Mouse (Mus musculus) liver, adult 2 months (tissue): ENCODE data around the gene Pcdh15. TPM values are rescaled to one million over a fixed set of nuclear protein-coding genes. Genes with fewer than 3 reads are reported as not detected.

Experiments used
- DNase-seq: peaks from one replicate; pipeline ENCODE4 v3.0.0-alpha.2; 2011; ENCODE audit warnings: low read depth, low spot score; ENCODE audit errors: extremely low read depth
- H3K27ac ChIP-seq: fragments of 200-500 bp; replicated peaks from 2 replicates; pipeline ENCODE4 v1.5.1; 2012; ENCODE audit warnings: low read depth, mild to moderate bottlenecking, control low read depth, inconsistent platforms, low read length; ENCODE audit not compliant: insufficient read depth
- H3K27me3 ChIP-seq: fragments of 200-500 bp; 2 replicates; pipeline ENCODE4 v1.6.1; 2012; ENCODE audit warnings: mild to moderate bottlenecking, moderate library complexity, low read length, inconsistent platforms; ENCODE audit not compliant: control insufficient read depth, insufficient read depth
- H3K36me3 ChIP-seq: fragments of 200-500 bp; 2 replicates; pipeline ENCODE4 v1.6.1; 2012; ENCODE audit warnings: low read length, inconsistent platforms; ENCODE audit not compliant: control insufficient read depth, insufficient read depth
- H3K4me1 ChIP-seq: fragments of 200-500 bp; 2 replicates; pipeline ENCODE4 v1.6.1; 2011; ENCODE audit warnings: low read length; ENCODE audit not compliant: control insufficient read depth, insufficient read depth
- H3K4me3 ChIP-seq: fragments of 200-500 bp; 2 replicates; pipeline ENCODE4 v1.5.1; 2011; ENCODE audit warnings: low read depth, mild to moderate bottlenecking, control low read depth, low read length, moderate library complexity; ENCODE audit not compliant: insufficient read depth
- H3K79me2 ChIP-seq: fragments of 200-500 bp; 2 replicates; pipeline ENCODE4 v1.6.1; 2012; ENCODE audit warnings: inconsistent platforms, mild to moderate bottlenecking, low read length, moderate library complexity; ENCODE audit not compliant: control insufficient read depth, insufficient read depth
- H3K9ac ChIP-seq: fragments of 200-500 bp; 2 replicates; pipeline ENCODE4 v1.6.1; 2012; ENCODE audit warnings: low read depth, mild to moderate bottlenecking, control low read depth, inconsistent platforms, low read length
- CTCF ChIP-seq: fragments of 200-500 bp; IDR thresholded peaks from 2 replicates; pipeline ENCODE4 v1.5.1; 2011; ENCODE audit warnings: low read depth, low read length, control low read depth
- POLR2A ChIP-seq: fragments of 200-500 bp; IDR thresholded peaks from 2 replicates; pipeline ENCODE4 v1.6.1; 2011; ENCODE audit warnings: low read length, control low read depth; ENCODE audit not compliant: insufficient read depth; ENCODE audit errors: extremely low read depth
- WGBS: fragments of 180-500 bp; shearing (Covaris S2); methylation state at CpG from one replicate; pipeline ENCODE4 v1.1.7; 2018; 5-methylcytosine and 5-hydroxymethylcytosine counted together
- polyA plus RNA-seq: library from polyadenylated mRNA; depleted of rRNA; stranded (reverse); fragments of >200 nt; gene quantifications from 2 replicates; pipeline ENCODE4 v1.2.3, GENCODE M21; 2012
- total RNA-seq: library from RNA; depleted of rRNA; stranded (reverse); fragments of >200 nt; gene quantifications from 2 replicates; pipeline ENCODE4 v1.2.3, GENCODE M21; 2014

Gene Pcdh15
- total and polyA plus RNA-seq, 2 experiments = 0.04 to 0.09 TPM

DNA sequence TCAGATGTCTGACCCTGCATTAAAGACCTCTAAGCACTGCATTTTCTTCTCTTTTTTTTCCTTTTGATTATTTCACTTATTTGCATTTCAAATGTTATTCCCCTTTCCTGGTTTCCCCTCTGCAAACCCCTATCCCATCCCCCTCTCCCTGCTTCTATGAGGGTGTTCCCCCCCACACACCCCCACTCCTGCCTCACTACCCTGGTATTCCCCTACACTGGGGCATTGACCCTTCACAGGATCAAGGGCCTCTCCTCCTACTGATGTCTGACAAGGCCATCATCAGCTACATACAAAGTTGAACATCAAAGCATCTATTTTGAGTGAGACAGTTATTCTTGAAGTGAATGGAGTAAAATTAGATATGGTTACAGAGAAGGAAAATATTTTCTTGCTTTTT, 48.4 kb downstream of the Pcdh15 start:
- H3K4me1 ChIP-seq = no peaks in the 10 kb centered on the region
- H3K27me3 ChIP-seq = no peaks in the 10 kb centered on the region
- no peak overlapping the region for H3K4me3 ChIP-seq
- H3K9ac ChIP-seq = no peak overlapping the region
- TF ChIP-seq CTCF = no peak
- TF ChIP-seq POLR2A = no peak
- no peak for DNase-seq
- H3K36me3 ChIP-seq = no peaks in the 10 kb centered on the region
- H3K27ac ChIP-seq = no peak overlapping the region
- no peaks in the 10 kb centered on the region for H3K79me2 ChIP-seq

DNA sequence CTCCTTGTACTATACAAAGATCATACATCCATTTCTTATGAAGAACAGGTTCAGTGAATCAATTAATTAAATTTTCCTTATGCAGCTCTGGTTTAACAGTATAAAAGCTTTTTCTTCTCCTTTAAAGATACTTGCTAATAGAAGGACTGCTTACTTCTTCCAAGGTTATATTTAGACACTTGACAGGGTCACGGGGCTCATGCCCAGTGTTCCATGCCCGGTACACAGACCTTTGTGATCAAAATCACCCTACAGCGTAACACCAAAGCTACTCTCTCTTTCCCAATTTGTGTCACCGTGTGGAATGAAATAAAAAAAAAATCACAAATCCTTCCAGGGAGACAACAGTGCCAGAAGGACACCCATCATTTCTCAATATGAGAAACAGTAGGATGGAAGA, 48.8 kb downstream of the Pcdh15 start:
- 42% methylated on average over 4 of the region's 4 CpGs for WGBS
- no peaks in the 10 kb centered on the region for H3K27me3 ChIP-seq
- no peak overlapping the region for H3K4me3 ChIP-seq
- DNase-seq = peak; percentile 33
- no peak overlapping the region for H3K27ac ChIP-seq
- H3K79me2 ChIP-seq = no peaks in the 10 kb centered on the region
- H3K4me1 ChIP-seq = no peaks in the 10 kb centered on the region
- H3K36me3 ChIP-seq = no peaks in the 10 kb centered on the region
- no peak overlapping the region for H3K9ac ChIP-seq
- TF ChIP-seq CTCF (no peak), POLR2A (no peak)

DNA sequence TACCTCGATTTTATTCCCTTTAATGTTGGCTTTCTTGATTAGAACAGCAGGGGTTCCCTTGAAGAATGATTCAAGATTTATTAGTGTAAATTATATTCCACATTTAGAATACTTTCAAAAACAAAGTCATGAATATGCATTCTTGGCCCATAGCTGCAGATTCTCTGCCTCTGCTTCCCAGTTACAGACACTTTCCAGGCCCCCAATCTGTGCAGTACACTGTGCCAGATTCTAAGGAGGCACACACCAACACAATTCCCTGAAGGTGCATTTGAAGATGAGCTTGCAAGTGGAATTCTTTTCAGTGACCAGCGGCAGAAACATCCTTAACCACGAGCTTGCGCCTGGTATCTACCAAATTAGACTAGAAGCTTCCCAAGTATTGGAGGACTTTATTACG, 55.4 kb downstream of the Pcdh15 start:
- DNase-seq = no peak
- WGBS = 80% methylated on average over 5 of the region's 5 CpGs
- TF ChIP-seq POLR2A (no peak), CTCF (no peak)
- Histone ChIP-seq H3K9ac (no peak overlapping the region), H3K36me3 (no peaks in the 10 kb centered on the region), H3K4me3 (no peak overlapping the region), H3K27ac (no peak overlapping the region), H3K4me1 (no peaks in the 10 kb centered on the region), H3K27me3 (no peaks in the 10 kb centered on the region), H3K79me2 (no peaks in the 10 kb centered on the region)

DNA sequence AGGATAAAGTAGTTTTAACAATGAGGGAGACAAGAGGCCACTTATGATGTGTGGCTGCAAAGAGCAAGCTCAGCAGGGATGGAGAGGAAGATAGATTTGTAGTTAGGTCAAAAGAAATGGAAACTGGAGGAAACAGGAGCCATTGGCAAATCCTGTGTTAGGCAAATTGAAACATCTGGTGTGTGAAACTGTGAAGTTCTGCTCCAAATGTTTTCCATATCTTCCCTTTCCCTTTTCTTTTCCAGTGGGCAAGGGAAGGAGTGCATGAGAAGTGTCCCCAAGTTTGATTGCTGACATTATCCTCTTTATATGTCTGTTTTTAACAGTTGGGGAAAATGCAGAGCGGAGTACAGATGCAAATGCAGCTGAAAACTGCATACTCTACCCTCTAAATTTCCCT, 62.6 kb downstream of the Pcdh15 start:
- Histone ChIP-seq H3K36me3 (no peaks in the 10 kb centered on the region), H3K27ac (no peak overlapping the region), H3K4me3 (no peak overlapping the region), H3K9ac (no peak overlapping the region), H3K27me3 (no peaks in the 10 kb centered on the region), H3K79me2 (no peaks in the 10 kb centered on the region), H3K4me1 (no peaks in the 10 kb centered on the region)
- DNase-seq = no peak
- 74% methylated on average over 1 of the region's 1 CpGs for WGBS
- no peak for TF ChIP-seq POLR2A
- no peak for TF ChIP-seq CTCF

DNA sequence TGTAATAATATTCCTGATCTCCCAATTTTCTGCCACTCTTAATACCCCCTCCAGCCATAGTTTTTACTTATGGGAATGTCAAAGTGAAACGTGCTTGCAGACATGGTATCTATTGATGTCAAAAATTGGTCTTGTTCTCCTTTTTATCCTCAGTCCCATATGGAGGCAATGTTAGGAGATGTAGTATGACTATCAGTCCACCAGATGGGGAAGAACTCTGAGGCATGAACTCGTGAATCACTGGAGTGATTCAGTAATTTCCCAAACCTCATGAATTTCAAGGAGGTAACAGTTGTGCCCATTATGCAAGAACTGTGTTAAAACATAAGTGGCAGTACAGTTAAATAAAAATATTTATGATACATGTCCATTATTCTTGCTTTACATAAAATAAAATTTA, 116.9 kb downstream of the Pcdh15 start:
- H3K4me3 ChIP-seq = no peak overlapping the region
- no peaks in the 10 kb centered on the region for H3K79me2 ChIP-seq
- 51% methylated on average over 2 of the region's 2 CpGs for WGBS
- no peak for TF ChIP-seq POLR2A
- no peak for TF ChIP-seq CTCF
- H3K36me3 ChIP-seq = no peaks in the 10 kb centered on the region
- H3K4me1 ChIP-seq = no peaks in the 10 kb centered on the region
- H3K27ac ChIP-seq = no peak overlapping the region
- no peak for DNase-seq
- H3K9ac ChIP-seq = no peak overlapping the region
- no peaks in the 10 kb centered on the region for H3K27me3 ChIP-seq

DNA sequence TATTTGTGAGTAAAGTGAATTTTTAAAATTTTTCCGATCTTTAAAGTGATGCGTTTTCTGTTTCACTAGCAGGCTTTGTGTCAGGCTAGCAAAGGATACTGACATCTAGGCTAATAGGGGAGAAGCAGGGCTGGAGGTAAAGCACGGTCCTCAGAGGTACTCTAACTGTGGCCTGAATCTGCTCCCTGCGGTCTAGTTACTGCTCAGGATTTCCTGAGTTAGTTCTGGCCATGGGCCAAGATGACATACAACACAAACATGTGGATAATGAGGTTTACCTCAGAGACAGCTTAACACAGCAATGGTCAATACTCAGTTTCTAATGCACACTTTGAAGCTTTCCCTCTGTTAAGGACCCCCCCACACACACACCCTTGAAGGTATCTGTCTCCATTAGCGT, 143.2 kb downstream of the Pcdh15 start:
- DNase-seq = no peak
- H3K27me3 ChIP-seq = no peaks in the 10 kb centered on the region
- H3K79me2 ChIP-seq = no peaks in the 10 kb centered on the region
- no peak overlapping the region for H3K9ac ChIP-seq
- H3K4me1 ChIP-seq = no peaks in the 10 kb centered on the region
- WGBS = 81% methylated on average over 5 of the region's 5 CpGs
- TF ChIP-seq CTCF = no peak
- no peak for TF ChIP-seq POLR2A
- H3K4me3 ChIP-seq = no peak overlapping the region
- no peaks in the 10 kb centered on the region for H3K36me3 ChIP-seq
- no peak overlapping the region for H3K27ac ChIP-seq
